Mouse (Mus musculus): ENCODE data around the gene Zfpl1.
"Not testable (repeated sequence)": the region's sequence is repeated elsewhere in the genome, so short reads cannot be mapped to it uniquely, and the experiment has no call there.

Zfpl1 gene

DNA sequence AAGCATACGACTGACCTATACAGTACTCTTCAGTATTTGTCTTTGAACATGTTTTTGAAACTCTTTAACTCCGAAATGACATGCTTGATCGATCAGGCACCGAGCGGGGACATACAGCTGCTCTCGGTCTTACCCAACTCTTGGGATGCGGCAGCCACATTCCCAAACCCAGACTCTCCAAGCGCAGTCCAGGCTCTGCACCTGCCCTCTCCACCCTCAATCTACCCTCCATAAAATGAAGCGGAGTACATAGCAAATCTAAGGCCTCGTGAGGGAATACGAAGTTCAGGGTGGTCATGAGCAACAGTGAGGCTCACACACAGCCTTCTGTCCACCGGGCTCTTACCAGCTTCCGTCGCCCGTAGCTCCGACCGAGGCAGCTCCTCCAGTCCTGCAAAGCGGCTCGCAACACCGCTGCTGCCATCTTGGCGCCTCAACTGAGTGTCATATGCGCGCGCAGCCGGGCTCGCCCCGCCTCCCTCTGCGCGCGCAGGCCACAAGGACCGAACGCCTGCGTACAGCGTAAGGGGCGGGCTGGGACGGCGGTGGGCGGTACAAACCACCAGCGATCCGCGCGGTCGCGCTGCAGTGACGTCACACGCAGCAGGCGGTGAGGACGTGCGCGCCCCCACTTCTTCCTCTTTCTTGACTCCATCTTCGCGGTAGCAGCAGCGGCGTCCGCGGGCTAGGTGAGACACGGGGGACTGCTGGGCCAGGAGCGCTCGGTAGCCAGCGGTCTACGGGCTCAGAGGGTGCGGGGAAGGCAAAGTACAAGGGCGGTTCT lies 27.3 kb downstream of the Zfpl1 start, which contains the start of the genes Mrpl49 and Fau:
Gene Mrpl49 (minus strand): TSS at position 473 of the 784 bp plus-strand sequence.
Gene Fau (plus strand): TSS at position 532 of the 784 bp plus-strand sequence.
- peak; percentile 99 for DNase-seq

DNA sequence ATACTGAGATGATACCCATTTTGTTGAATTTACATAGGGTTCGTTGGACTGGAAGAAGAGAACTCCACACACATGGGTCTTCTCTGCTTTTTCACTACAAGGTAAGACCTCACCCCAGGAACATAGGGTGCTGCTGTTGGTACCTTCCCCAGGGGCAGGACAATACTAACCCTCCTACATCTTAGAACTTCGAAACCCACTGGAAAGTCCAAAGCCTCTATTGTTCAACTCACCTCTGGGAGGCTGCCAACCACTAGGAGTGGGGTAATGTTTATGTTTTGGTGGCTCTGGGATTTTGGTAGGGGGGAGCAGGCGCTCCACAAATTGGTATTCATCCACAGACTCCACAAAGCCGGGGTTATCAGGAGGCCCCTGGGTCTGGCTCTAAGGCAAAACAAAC lies 28.1 kb downstream of the Zfpl1 start:
- DNase-seq, result no peak

- DNase-seq, result no peak
These were observed 30.5 kb downstream of the Zfpl1 start for GRCm38 (mm10) chr19:6054296-6054695.

- DNase-seq, result no peak
These were observed 32.2 kb downstream of the Zfpl1 start for GRCm38 (mm10) chr19:6052516-6052915.

GRCm38 (mm10) chr19:6048681-6049410 lies 35.9 kb downstream of the Zfpl1 start:
- DNase-seq, result no peak

- DNase-seq, result no peak
These were observed 36.9 kb downstream of the Zfpl1 start for GRCm38 (mm10) chr19:6047899-6048166.

- no peak for DNase-seq
These were observed 37.4 kb downstream of the Zfpl1 start for GRCm38 (mm10) chr19:6047154-6047898.

GRCm38 (mm10) chr19:6046294-6047153 lies 38.2 kb downstream of the Zfpl1 start, which contains the start of gene Syvn1:
Syvn1 (plus strand) TSS chr19:6046576.
- DNase-seq, result peak; percentile 91

DNA sequence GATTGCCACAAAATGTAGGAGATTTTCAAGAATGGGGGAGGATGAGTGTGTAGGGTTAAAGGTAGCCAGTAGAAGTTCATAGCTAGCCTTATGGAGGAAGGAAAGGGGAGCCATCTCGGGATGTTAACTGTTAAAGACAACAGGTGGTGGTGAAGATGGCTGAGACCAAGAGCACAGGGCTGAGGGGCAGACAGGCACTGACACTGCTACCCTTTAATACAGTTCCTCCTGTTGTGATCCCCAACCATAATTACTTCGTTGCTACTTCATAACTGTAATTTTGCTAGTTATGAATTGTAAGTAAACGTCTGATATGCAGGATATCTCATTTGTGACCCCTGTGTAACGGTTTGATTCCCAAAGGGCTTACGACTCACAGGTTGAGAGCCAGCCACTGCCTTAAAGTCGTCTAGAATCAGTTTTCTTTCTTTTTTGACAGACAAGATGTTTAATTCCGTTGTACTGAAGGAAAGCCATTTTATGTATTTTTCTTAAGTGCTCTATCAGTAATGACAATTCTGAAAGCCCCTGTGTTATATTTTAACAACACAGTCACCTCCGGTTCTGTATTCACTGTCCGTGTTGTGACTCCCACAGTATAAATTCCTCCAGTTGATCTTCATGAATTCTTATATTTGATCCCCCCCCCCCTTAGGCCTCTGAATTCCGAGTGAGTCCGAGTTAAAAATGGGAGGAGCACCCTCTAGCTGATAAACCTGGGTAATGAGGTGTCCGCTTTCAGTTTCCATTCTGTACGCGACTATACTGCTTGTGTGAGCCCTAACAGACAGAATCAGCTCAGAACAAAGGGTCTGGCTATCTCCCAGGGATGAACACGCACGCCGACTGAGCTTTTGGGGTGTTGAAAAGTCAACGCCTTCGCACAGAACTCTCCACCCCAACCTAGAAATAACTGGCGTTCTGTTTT lies 39.1 kb downstream of the Zfpl1 start:
- DNase-seq, result no peak

DNA sequence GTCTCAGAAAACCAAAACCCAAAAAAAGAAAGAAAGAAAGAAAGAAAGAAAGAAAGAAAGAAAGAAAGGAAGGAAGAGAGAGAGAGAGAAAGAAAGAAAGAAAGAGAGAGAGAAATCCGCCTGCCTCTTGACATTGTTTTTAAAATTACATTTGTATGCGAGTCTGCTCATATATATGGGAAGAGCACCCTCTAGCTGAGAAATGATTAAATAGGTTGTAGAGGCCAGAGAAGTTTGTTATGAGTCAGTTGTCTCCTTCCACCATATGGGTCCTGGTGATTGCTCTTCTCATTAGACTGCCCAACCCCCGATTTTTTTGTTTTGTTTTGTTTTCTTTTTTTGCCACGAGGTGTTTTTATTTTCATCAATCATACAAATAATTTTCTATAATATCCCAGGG lies 40.7 kb downstream of the Zfpl1 start:
- DNase-seq, result not testable (repeated sequence)

DNA sequence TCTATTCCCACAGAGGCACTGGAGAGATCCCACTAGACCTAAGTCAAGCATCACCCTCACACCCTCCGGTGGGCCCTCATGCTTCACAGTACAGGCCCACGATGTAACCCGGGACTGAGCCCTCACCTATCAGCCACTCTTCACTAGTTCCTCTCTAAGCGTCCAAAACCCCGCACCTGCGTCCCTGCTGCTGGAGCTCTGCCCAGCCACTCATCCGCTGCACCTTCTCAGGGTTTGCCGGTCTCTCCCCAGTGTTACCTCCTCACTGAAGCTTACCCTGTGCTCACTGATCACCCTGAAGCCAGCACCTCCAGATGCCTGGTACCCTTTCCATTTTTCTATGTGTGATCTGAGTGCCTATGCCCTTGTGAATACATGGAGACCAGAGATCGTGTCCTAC lies 42.5 kb downstream of the Zfpl1 start:
- no peak for DNase-seq

DNA sequence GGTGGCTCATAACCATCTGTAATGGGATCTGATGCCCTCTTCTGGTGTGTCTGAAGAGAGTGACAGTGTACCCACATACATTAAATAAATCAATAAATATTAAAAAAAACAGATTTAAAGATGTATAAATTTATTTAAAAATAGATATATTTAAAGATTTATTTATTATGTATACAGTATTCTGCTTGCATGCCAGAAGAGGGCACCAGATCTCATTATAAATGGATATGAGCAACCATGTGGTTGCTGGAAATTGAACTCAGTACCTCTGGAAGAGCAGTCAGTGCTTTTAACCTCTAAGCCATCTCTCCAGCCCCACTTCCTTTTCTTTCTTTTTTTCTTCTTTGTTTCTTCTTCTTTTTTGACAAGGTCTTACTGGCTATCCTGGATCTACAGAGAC lies 44.8 kb downstream of the Zfpl1 start:
- DNase-seq, result no peak

DNA sequence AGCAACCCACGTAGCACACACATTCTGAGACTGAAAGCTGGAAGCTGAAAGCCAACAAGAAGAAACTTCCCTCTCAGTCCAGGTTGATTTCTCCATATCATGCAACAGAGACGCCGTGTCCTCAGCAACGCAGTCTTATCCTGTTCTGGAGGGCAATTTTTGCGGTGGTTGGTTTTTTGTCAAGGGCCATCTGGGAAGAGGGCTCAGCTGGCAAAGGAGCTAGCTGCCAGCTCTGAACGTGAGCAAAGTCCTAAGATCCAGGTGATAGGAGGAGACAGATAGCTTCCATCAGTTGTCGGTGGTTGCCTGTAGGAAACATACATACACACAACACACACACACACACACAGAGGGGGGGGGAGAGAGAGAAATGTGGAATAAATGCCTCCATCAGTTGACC lies 46.4 kb downstream of the Zfpl1 start:
- DNase-seq, result no peak

- DNase-seq, result no peak
These were observed 47.1 kb downstream of the Zfpl1 start for GRCm38 (mm10) chr19:6037695-6038094.

DNA sequence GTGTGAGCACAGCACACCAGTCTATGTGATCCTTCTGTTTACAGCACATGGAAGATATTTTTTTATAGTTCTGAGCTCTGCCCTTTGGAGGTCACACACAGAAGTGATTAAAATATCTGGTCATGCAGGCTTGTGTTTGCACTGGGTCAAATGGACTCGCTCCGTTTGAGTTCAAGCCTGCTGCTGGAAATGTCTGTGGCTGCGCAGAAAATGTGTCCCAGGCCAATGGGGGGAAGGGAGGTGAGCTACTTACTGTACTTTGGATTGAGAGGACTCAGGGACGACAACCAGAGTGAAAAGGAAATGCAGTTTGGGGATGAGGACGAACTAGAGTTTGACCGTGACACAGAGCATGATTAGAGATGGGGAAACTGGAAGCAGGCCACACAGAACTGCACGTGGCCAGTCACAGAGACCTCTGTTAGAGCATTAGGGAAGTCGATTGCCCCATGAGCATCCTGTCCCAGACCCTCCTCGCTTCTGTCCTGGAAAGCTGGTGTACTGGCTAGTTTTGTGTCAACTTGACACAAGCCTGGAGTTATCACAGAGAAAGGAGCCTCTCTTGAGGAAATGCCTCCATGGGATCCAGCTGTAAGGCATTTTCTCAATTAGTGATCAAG lies 48.7 kb downstream of the Zfpl1 start:
- DNase-seq, result no peak

Measured in thymus, postnatal 25 days (tissue).